Mouse (Mus musculus) G1E (cell line): ENCODE measurements around the gene Rdh16f1.
A peak's percentile ranks its signal among the peaks of the same experiment; 100 is the strongest.

Experiments used
- CTCF ChIP-seq: IDR thresholded peaks from 2 replicates; pipeline ENCODE4 v1.5.1; 2012; ENCODE audit warnings: low read depth, low read length, inconsistent platforms, mixed read lengths
- GATA1 ChIP-seq: IDR thresholded peaks from 2 replicates; pipeline ENCODE4 v1.6.1; 2012; ENCODE audit warnings: borderline replicate concordance, low read length, inconsistent platforms, mixed read lengths
- TAL1 ChIP-seq: conservative IDR thresholded peaks from 2 replicates; pipeline ENCODE4 v1.6.1; 2012; ENCODE audit warnings: low read depth, low read length, inconsistent platforms, mixed read lengths

- no peak for TF ChIP-seq CTCF
- no peak for TF ChIP-seq GATA1
- TF ChIP-seq TAL1: peak; percentile 14; the same call in 1 of the 2 replicates
These were observed 81.2 kb downstream of the Rdh16f1 start for GRCm38 (mm10) chr10:127840776-127841175.
